Mouse (Mus musculus) T-helper 17 cell (primary cell): ENCODE measurements around the gene Trp73.

Experiments
- in situ Hi-C, 2 experiments: fragments of 300-600 bp; cut with MboI, MseI; formaldehyde crosslinking; loops; 1 replicate in 1 of 2; 2 replicates in 1 of 2; pipeline ENCODE4 v1.15.1; 2025; ENCODE audit warnings: high pct_unique_total_duplicates in 2 of 2

Gene Trp73

DNA sequence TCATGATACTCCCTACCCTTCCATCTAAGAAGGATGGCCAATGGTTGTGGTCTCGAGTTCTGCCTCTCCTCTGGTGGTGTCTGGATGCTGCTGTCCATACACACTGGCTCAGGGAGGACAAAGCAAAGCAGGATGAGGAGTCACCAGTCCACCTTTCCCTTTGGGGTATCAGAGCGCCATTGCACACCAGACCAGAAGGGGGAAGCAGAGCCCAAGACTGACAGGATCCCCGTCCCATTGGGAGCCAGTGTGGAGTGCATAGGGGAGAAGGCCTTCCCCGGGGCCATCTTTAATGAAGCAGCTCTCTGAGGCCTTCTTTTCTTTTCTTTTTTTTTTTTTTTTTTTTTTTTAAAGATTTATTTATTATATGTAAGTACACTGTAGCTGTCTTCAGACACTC, 86.9 kb downstream of the Trp73 start:
- in situ Hi-C loops: loop anchor here in 1 of 2 experiments (5.0 kb wide), 1 partner anchor 154 kb away; no protein-coding TSS in a partner anchor

GRCm38 (mm10) chr4:154051401-154051800, 88.6 kb downstream of the Trp73 start:
- in situ Hi-C loops: loop anchor here in 1 of 2 experiments (5.0 kb wide), 1 partner anchor 156 kb away; no protein-coding TSS in a partner anchor

DNA sequence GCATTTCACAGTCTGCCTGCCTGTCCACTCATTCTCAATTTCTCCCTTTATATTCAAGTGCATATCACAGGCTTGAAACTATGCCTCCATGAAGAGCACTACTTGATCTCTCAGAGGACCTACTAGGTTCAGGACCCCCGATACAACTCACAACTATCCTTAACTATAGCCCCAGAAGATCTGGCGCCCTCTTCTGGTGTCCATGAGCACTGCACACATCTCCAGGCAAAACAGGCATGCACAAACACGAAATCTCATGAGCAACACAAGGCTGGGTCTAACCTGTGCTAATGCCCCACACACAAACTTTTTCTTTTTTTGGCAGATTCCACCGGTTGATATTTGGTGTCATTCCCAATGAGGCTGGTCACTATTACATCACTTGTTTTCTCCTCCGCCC, 94.2 kb downstream of the Trp73 start:
- in situ Hi-C loops: no loop called here

GRCm38 (mm10) chr4:154042577-154042976, 97.4 kb downstream of the Trp73 start, which contains the start of gene Ccdc27:
Ccdc27 (minus strand) TSS chr4:154042677.
- in situ Hi-C loops: no loop called here

DNA sequence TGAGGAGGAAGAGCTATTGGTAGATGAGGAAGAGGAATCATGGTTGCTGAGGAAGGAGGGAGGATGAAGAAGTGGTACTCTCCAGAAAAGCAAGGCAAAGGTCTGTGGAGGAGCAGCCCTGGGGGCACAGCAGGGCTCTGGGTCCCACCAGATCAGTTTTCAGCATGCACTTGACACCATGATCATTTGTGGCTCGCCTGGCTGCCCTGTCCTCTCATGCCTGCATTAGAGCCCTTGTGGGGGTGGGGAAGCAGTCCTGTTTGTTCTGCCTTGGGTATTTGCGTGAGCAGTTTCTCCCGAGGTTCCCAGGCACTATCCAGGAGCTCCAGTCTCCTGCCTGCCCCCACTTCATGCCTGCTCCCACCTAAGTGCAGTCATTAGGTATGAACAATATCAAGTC, 102.9 kb downstream of the Trp73 start:
- in situ Hi-C loops: no loop called here

DNA sequence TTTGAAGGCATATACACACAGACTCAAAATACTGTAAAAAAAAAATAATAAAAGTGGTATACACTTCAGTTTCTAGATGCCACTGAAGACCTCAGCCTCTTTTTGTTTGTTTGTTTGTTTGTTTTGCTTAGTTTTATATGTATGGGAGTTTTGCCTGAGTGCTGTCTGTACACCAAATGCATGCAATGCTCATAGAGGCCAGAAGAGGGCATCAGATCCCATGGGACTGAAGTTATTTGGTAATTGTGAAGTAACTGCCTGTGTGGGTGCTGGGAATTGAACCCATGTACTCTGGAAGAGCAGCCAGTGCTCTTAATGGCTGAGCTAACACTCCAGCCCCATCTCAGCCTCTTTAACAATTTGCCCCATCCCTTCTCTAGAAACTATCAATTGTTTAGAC, 111.4 kb downstream of the Trp73 start:
- in situ Hi-C loops: no loop called here

- in situ Hi-C loops: no loop called here
These were observed 111.9 kb downstream of the Trp73 start for GRCm38 (mm10) chr4:154028066-154028465.

DNA sequence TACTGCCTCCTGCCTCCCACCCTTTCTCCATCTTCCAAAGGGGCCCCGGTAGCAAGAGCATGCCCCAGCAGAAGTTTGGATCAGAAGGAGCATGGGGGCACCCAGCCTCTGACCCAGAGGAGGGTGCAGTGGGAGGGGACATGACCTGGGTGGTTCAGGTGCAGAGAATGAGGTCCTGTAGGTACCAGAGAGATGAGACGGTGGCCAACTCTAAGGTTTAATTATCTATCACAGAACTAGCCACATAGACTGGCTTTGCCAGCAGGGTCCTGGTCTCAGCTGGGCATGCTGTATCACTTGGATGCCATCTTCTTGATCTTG, 113.6 kb downstream of the Trp73 start:
- in situ Hi-C loops: no loop called here

GRCm38 (mm10) chr4:154025641-154026440, 114.2 kb downstream of the Trp73 start, which contains the start of gene Smim1:
Smim1 (minus strand) TSS chr4:154026230.
- in situ Hi-C loops: no loop called here

DNA sequence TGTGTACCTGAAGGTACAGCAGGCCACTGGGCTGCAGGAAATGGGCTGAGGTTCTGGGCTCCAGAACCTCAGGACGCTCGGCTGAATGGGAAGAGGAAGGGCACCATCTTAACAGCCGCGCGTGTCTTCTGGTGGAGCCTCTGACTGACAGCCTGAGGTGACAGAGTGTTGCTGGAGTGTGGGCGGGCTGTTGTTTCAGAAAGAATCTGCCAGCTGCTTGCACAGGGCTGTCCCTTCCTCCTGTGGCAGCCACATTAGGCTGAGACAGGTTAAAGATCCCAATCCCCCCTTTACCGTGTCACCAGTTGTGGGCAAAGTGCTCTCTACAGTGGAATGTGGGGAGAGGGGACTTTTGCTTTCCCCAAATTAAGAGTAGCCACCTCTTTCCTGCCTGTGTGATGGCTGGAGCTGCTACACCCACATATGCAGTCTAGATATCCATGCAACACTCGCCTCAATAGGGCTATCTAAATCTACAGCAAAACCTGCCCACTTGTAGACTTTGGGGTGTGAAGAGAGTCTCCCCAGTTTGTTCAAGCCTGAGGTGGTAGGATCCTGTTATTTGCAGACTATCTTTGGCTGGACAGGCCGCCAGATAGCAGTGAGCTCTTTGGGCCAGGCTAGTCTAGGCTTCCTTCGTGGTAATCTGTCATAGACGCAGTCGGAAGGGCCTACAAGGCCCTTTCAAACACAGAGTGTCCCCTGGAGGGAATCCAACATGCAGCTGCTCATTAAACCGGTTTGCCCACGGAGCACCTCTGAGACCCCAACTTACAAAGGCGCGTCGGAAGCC, 115.1 kb downstream of the Trp73 start:
- in situ Hi-C loops: no loop called here

DNA sequence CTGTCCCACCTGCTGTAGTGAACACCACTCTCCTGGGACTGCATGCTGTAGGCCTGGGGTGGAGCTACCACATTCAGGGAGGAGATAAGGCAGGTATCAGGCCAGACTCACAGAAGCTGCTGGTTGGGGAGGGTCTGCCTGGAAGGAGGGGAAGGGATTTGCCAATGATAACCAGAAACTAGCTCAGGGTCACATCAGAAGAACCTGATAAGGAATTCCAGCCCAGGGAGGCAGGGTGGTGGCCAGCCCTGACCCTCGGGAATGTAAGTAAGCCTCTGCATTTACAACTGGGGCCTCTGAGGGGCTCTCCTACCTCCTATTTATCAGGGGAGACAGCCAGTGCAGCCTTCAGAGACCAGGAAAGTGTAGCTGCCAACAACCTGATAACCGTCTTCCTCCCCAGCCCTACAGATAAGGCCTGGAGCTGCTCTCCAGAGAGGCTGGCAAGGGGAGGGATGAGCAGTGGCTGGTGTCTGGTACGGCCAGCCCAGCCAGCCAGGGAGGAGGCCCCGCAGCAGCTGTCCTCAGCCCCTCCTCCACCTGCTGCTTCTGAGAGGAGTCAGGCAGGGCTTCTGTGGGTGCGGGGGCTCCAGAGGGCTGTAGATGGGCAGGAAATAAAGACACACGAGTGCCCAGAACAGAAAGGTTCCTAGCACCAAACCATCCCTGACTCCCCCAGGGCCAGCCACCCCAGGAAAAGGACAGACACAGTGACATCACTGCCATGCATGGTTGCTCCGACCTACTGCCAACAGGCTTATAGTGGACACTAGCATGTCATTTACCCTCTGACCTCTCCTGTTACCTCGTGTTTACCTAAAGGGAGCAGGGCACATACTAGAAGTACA, 116.0 kb downstream of the Trp73 start:
- in situ Hi-C loops: no loop called here

GRCm38 (mm10) chr4:154022844-154023243, 117.2 kb downstream of the Trp73 start:
- in situ Hi-C loops: no loop called here

DNA sequence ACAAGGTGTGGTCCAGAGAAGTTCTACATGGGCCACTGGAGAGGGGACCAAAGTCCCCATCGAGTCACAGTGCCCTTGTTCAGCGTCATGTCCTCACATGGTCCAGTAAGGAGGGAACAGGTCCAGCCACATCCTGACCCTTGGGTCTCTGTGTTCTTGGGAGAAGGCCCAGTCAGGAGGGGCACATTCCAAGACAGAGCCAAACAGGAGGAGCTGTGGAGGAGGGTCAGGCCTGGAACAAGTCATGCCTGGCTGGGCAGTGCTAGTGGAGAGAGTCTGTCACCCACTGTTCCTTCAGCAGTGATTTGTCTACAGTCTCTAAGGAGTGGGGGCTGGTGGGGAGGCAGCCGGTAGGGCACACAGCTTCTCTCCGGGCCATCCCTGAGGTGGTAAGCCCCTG, 117.6 kb downstream of the Trp73 start:
- in situ Hi-C loops: no loop called here

GRCm38 (mm10) chr4:154021432-154021831, 118.6 kb downstream of the Trp73 start:
- in situ Hi-C loops: no loop called here

DNA sequence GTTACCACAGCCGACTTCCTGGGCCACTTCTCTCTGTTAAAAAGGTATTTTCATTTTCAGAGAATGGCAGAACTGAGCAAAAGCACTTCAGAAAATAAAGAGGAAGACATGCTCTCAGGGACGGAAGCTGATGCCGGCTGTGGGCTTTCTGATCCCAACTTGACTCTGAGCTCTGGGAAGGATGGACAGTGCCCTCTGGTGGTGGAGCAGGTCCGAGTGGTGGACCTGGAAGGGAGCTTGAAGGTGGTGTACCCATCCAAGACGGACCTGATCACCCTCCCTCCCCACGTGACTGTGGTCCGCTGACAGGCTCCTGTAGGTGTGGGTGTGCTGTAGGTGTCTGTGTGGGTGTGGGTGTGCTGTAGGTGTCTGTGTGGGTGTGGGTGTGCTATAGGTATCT, 120.4 kb downstream of the Trp73 start:
- in situ Hi-C loops: no loop called here

GRCm38 (mm10) chr4:154015476-154015875, 124.5 kb downstream of the Trp73 start:
- in situ Hi-C loops: no loop called here

DNA sequence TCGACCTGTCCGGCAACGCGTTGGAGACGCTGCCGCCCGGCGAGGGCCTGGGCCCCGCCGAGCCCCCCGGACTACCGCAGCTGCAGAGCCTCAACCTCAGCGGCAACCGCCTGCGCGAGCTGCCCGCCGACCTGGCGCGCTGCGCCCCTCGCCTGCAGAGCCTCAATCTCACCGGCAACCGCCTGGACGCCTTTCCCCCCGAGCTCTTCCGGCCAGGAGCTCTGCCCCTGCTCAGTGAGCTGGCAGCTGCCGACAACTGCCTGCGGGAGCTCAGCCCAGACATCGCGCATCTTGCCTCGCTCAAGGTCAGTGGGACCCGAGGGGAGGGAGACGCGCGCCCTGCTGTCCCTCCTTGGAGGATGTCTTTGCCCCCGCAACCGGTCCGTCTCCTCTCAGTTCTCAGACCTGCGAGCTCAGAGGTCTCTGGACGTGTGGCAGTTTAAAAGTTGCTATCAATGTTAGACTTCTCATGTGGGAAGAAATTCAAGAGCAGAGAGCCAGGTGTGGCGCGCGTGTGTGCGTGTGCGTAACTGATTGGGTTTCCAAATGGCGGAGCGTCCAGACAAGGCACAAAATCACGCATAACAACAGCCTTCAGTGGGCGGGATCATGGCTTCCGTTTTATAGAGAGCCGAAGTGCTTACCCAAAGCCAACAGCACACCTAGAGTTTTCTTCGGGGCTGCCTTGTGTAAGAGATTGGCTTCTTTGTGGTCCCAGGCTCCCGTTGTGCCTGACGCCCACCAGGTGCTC, 127.7 kb downstream of the Trp73 start:
- in situ Hi-C loops: no loop called here

GRCm38 (mm10) chr4:154011646-154012089, 128.3 kb downstream of the Trp73 start, which contains the start of gene Lrrc47:
Lrrc47 (plus strand) TSS chr4:154011731.
- in situ Hi-C loops: no loop called here

DNA sequence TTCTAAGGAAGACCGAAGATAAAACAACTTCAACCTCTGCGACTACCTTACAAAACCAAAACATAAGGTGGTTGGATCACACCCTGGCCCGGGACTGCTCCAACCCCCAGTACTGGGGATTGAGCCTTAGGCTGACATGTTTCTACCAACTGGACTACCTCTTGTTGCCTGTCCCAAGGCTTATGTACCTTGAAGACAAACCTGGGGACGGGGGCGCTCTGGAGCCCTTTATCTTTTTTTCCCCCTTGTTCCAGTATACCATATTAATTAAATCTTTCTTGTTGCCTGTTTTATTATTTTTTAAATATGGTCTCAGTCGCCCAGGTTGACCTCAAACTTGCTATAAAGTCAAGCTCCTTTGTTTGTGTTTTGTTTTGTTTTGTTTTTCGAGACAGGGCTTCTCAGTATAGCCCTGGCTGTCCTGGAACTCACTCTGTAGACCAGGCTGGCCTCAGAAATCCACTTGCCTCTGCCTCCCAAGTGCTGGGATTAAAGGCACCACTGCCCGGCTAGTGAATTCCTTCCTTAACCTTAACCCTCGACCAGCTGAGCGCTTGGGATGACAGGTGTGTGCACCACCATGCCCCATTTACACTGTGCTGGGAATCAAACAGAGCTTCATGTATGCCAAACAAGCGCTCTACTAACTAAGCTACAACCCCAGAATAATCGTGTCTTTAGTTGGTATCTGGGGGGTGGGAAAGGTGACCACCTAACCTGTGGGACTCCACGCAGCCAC, 128.9 kb downstream of the Trp73 start:
- in situ Hi-C loops: no loop called here

GRCm38 (mm10) chr4:154007759-154008158, 132.2 kb downstream of the Trp73 start:
- in situ Hi-C loops: no loop called here
